Mouse (Mus musculus) NIH3T3 (cell line): ENCODE measurements around the gene Zfp978.
"Not testable (repeated sequence)": the region's sequence is repeated elsewhere in the genome, so short reads cannot be mapped to it uniquely, and the experiment has no call there.

Experiments used
- DNase-seq: peaks from one replicate; pipeline ENCODE4 v3.0.0-alpha.2; 2012; ENCODE audit warnings: low read depth

Gene Zfp978

GRCm38 (mm10) chr4:147407463-147407822 is 46.3 kb downstream of the Zfp978 start:
- no peak for DNase-seq

GRCm38 (mm10) chr4:147416365-147416764 is 55.3 kb downstream of the Zfp978 start:
- not testable (repeated sequence) for DNase-seq

- DNase-seq = no peak
Observed at GRCm38 (mm10) chr4:147417157-147417778, 56.2 kb downstream of the Zfp978 start.

- no peak for DNase-seq
Observed at GRCm38 (mm10) chr4:147417921-147418320, 56.8 kb downstream of the Zfp978 start.

- DNase-seq = not testable (repeated sequence)
Observed at GRCm38 (mm10) chr4:147418333-147418732, 57.2 kb downstream of the Zfp978 start.

- not testable (repeated sequence) for DNase-seq
Observed at GRCm38 (mm10) chr4:147419190-147419589, 58.1 kb downstream of the Zfp978 start.

- DNase-seq = not testable (repeated sequence)
Observed at GRCm38 (mm10) chr4:147419756-147420590, 58.9 kb downstream of the Zfp978 start.

- DNase-seq = no peak
Observed at GRCm38 (mm10) chr4:147420794-147421193, 59.7 kb downstream of the Zfp978 start.

GRCm38 (mm10) chr4:147421316-147421715 is 60.2 kb downstream of the Zfp978 start:
- DNase-seq = not testable (repeated sequence)

GRCm38 (mm10) chr4:147423140-147423539 is 62.0 kb downstream of the Zfp978 start:
- DNase-seq = no peak

- DNase-seq = no peak
Observed at GRCm38 (mm10) chr4:147423641-147424298, 62.7 kb downstream of the Zfp978 start.

- not testable (repeated sequence) for DNase-seq
Observed at GRCm38 (mm10) chr4:147424404-147424803, 63.3 kb downstream of the Zfp978 start.

GRCm38 (mm10) chr4:147425615-147426347 is 64.7 kb downstream of the Zfp978 start:
- DNase-seq = peak; percentile 29

- DNase-seq = no peak
Observed at GRCm38 (mm10) chr4:147430651-147431050, 69.5 kb downstream of the Zfp978 start.

GRCm38 (mm10) chr4:147431696-147432442 is 70.8 kb downstream of the Zfp978 start:
- DNase-seq = not testable (repeated sequence)

- no peak for DNase-seq
Observed at GRCm38 (mm10) chr4:147432443-147432790, 71.3 kb downstream of the Zfp978 start.

GRCm38 (mm10) chr4:147433017-147433416 is 71.9 kb downstream of the Zfp978 start:
- DNase-seq = no peak

GRCm38 (mm10) chr4:147433874-147434273 is 72.8 kb downstream of the Zfp978 start:
- DNase-seq = no peak
